Mouse (Mus musculus): ENCODE measurements at regions not wholly inside any gene's neighbourhood (a gene's known extent, or its start where the extent isn't known, plus 50 kb on each side); places are given as distances from the start of the nearest gene placed in this dataset.
"Not testable (repeated sequence)": the region's sequence is repeated elsewhere in the genome, so short reads cannot be mapped to it uniquely, and the experiment has no call there.

- DNase-seq (ENCODE audit: low read depth): no peak
- no peak for TF ChIP-seq CTCF (IDR thresholded peaks at IDR 0.05; ENCODE audit: borderline replicate concordance, extremely low read depth, insufficient read depth, insufficient read length)
- TF ChIP-seq POLR2A (IDR thresholded peaks at IDR 0.05; ENCODE audit: borderline replicate concordance, extremely low read depth, insufficient read depth, insufficient read length, poor library complexity, severe bottlenecking): no peak
Measured at GRCm38 (mm10) chr1:161692836-161693767, 95.2 kb downstream of the Fasl start.

- TF ChIP-seq POLR2A (IDR thresholded peaks at IDR 0.05; ENCODE audit: borderline replicate concordance, extremely low read depth, insufficient read depth, insufficient read length, poor library complexity, severe bottlenecking) (no peak), CTCF (IDR thresholded peaks at IDR 0.05; ENCODE audit: borderline replicate concordance, extremely low read depth, insufficient read depth, insufficient read length) (no peak)
- peak; percentile 69 for DNase-seq (ENCODE audit: low read depth)
Measured at GRCm38 (mm10) chr1:161688946-161689345, 99.3 kb downstream of the Fasl start.

GRCm38 (mm10) chr1:161687548-161687947 is 100.7 kb downstream of the Fasl start:
- TF ChIP-seq POLR2A (IDR thresholded peaks at IDR 0.05; ENCODE audit: borderline replicate concordance, extremely low read depth, insufficient read depth, insufficient read length, poor library complexity, severe bottlenecking) (no peak), CTCF (IDR thresholded peaks at IDR 0.05; ENCODE audit: borderline replicate concordance, extremely low read depth, insufficient read depth, insufficient read length) (peak; percentile 86)
- DNase-seq (ENCODE audit: low read depth): peak; percentile 74

GRCm38 (mm10) chr1:161680558-161680957 is 107.7 kb downstream of the Fasl start:
- TF ChIP-seq CTCF (IDR thresholded peaks at IDR 0.05; ENCODE audit: borderline replicate concordance, extremely low read depth, insufficient read depth, insufficient read length) (no peak), POLR2A (IDR thresholded peaks at IDR 0.05; ENCODE audit: borderline replicate concordance, extremely low read depth, insufficient read depth, insufficient read length, poor library complexity, severe bottlenecking) (no peak)
- DNase-seq (ENCODE audit: low read depth): no peak

GRCm38 (mm10) chr1:161670937-161671336 is 117.4 kb downstream of the Fasl start:
- TF ChIP-seq CTCF (IDR thresholded peaks at IDR 0.05; ENCODE audit: borderline replicate concordance, extremely low read depth, insufficient read depth, insufficient read length) (no peak), POLR2A (IDR thresholded peaks at IDR 0.05; ENCODE audit: borderline replicate concordance, extremely low read depth, insufficient read depth, insufficient read length, poor library complexity, severe bottlenecking) (no peak)
- no peak for DNase-seq (ENCODE audit: low read depth)

- no peak for TF ChIP-seq POLR2A (IDR thresholded peaks at IDR 0.05; ENCODE audit: borderline replicate concordance, extremely low read depth, insufficient read depth, insufficient read length, poor library complexity, severe bottlenecking)
- no peak for TF ChIP-seq CTCF (IDR thresholded peaks at IDR 0.05; ENCODE audit: borderline replicate concordance, extremely low read depth, insufficient read depth, insufficient read length)
- peak; percentile 3 for DNase-seq (ENCODE audit: low read depth)
Measured at GRCm38 (mm10) chr1:161664321-161664720, 124.0 kb downstream of the Fasl start.

- no peak for DNase-seq (ENCODE audit: low read depth)
- TF ChIP-seq CTCF (IDR thresholded peaks at IDR 0.05; ENCODE audit: borderline replicate concordance, extremely low read depth, insufficient read depth, insufficient read length) (no peak), POLR2A (IDR thresholded peaks at IDR 0.05; ENCODE audit: borderline replicate concordance, extremely low read depth, insufficient read depth, insufficient read length, poor library complexity, severe bottlenecking) (no peak)
Measured at GRCm38 (mm10) chr1:161663351-161663750, 124.9 kb downstream of the Fasl start.

GRCm38 (mm10) chr1:161662241-161662640 is 126.1 kb downstream of the Fasl start:
- no peak for TF ChIP-seq POLR2A (IDR thresholded peaks at IDR 0.05; ENCODE audit: borderline replicate concordance, extremely low read depth, insufficient read depth, insufficient read length, poor library complexity, severe bottlenecking)
- no peak for TF ChIP-seq CTCF (IDR thresholded peaks at IDR 0.05; ENCODE audit: borderline replicate concordance, extremely low read depth, insufficient read depth, insufficient read length)
- no peak for DNase-seq (ENCODE audit: low read depth)

GRCm38 (mm10) chr1:161657511-161657910 is 130.8 kb downstream of the Fasl start:
- TF ChIP-seq CTCF (IDR thresholded peaks at IDR 0.05; ENCODE audit: borderline replicate concordance, extremely low read depth, insufficient read depth, insufficient read length): no peak
- TF ChIP-seq POLR2A (IDR thresholded peaks at IDR 0.05; ENCODE audit: borderline replicate concordance, extremely low read depth, insufficient read depth, insufficient read length, poor library complexity, severe bottlenecking): no peak
- no peak for DNase-seq (ENCODE audit: low read depth)

GRCm38 (mm10) chr1:161649387-161649786 is 138.9 kb downstream of the Fasl start:
- no peak for DNase-seq (ENCODE audit: low read depth)

GRCm38 (mm10) chr1:161632098-161632497 is 137.6 kb downstream of the Tnfsf18 start:
- no peak for DNase-seq (ENCODE audit: low read depth)
- TF ChIP-seq CTCF (IDR thresholded peaks at IDR 0.05; ENCODE audit: borderline replicate concordance, extremely low read depth, insufficient read depth, insufficient read length) (no peak), POLR2A (IDR thresholded peaks at IDR 0.05; ENCODE audit: borderline replicate concordance, extremely low read depth, insufficient read depth, insufficient read length, poor library complexity, severe bottlenecking) (no peak)

More at GRCm38 (mm10) chr1:161649387-161649786, 138.9 kb downstream of the Fasl start:
- TF ChIP-seq CTCF (IDR thresholded peaks at IDR 0.05; ENCODE audit: borderline replicate concordance, extremely low read depth, insufficient read depth, insufficient read length) (peak; percentile 30; the same call in 1 of the 2 replicates), POLR2A (IDR thresholded peaks at IDR 0.05; ENCODE audit: borderline replicate concordance, extremely low read depth, insufficient read depth, insufficient read length, poor library complexity, severe bottlenecking) (no peak)

- no peak for DNase-seq (ENCODE audit: low read depth)
- TF ChIP-seq POLR2A (IDR thresholded peaks at IDR 0.05; ENCODE audit: borderline replicate concordance, extremely low read depth, insufficient read depth, insufficient read length, poor library complexity, severe bottlenecking) (no peak), CTCF (IDR thresholded peaks at IDR 0.05; ENCODE audit: borderline replicate concordance, extremely low read depth, insufficient read depth, insufficient read length) (no peak)
Measured at GRCm38 (mm10) chr1:161621291-161621690, 126.8 kb downstream of the Tnfsf18 start.

- not testable (repeated sequence) for DNase-seq (ENCODE audit: low read depth)
Measured at GRCm38 (mm10) chr1:161614091-161614490, 119.6 kb downstream of the Tnfsf18 start.

- not testable (repeated sequence) for DNase-seq (ENCODE audit: low read depth)
Measured at GRCm38 (mm10) chr1:161613658-161614057, 119.2 kb downstream of the Tnfsf18 start.

Data from brain, embryonic 14.5 days (tissue).